Mouse (Mus musculus): ENCODE results near the gene Mllt1. TPM values are rescaled to one million over a fixed set of nuclear protein-coding genes. Genes with fewer than 3 reads are reported as not detected.

Gene Mllt1
- polyA plus RNA-seq, 1 experiment, result 134 TPM

- Histone ChIP-seq H3K36me3 (ENCODE audit: control insufficient read depth, insufficient read depth, low read length) (peaks cover 31% of the 10 kb centered on the region), H3K4me3 (ENCODE audit: control insufficient read depth, insufficient read depth, low read length) (no peak overlapping the region), H3K27ac (ENCODE audit: control insufficient read depth, insufficient read depth, low read length) (no peak overlapping the region), H3K27me3 (ENCODE audit: control insufficient read depth, insufficient read depth, low read length) (no peaks in the 10 kb centered on the region), H3K4me1 (replicated peaks; ENCODE audit: control insufficient read depth, insufficient read depth, low read length) (no peaks in the 10 kb centered on the region)
- no peak for DNase-seq
- WGBS, result 93% methylated on average over 9 of the region's 9 CpGs
- TF ChIP-seq POLR2A (IDR thresholded peaks at IDR 0.05; ENCODE audit: control insufficient read depth, extremely low read depth, insufficient read depth, low read length, poor library complexity) (no peak), CTCF (IDR thresholded peaks at IDR 0.05; ENCODE audit: borderline replicate concordance, control insufficient read depth, extremely low read depth, insufficient read depth, low read length, poor library complexity) (no peak)
Observed at GRCm38 (mm10) chr17:56895368-56895918, 39.8 kb downstream of the Mllt1 start.

DNA sequence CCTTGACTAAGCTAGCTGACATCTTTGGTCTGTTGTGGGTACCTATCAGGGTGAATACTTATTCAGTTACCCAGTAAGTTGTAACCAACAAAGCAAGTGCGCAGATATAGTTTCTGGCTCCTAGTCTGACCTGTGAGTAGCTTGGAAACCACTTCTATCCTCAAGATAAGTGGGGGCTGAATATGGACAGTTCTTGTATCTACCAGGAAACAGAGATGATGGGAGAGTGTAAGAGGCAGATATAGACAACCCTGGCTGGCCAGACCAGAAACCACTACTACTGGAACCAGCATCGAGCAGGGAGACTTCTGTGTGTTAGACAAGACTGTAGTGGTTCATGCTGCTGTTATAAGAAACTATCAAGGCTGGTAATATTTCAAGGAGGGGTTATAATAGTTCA is 45.2 kb downstream of the Mllt1 start:
- Histone ChIP-seq H3K4me1 (replicated peaks; ENCODE audit: control insufficient read depth, insufficient read depth, low read length) (peaks cover 9% of the 10 kb centered on the region), H3K36me3 (ENCODE audit: control insufficient read depth, insufficient read depth, low read length) (peaks cover 14% of the 10 kb centered on the region), H3K27ac (ENCODE audit: control insufficient read depth, insufficient read depth, low read length) (no peak overlapping the region), H3K27me3 (ENCODE audit: control insufficient read depth, insufficient read depth, low read length) (no peaks in the 10 kb centered on the region), H3K4me3 (ENCODE audit: control insufficient read depth, insufficient read depth, low read length) (no peak overlapping the region)
- TF ChIP-seq CTCF (IDR thresholded peaks at IDR 0.05; ENCODE audit: borderline replicate concordance, control insufficient read depth, extremely low read depth, insufficient read depth, low read length, poor library complexity) (no peak), POLR2A (IDR thresholded peaks at IDR 0.05; ENCODE audit: control insufficient read depth, extremely low read depth, insufficient read depth, low read length, poor library complexity) (no peak)
- WGBS, result 97% methylated on average over 2 of the region's 2 CpGs
- no peak for DNase-seq

GRCm38 (mm10) chr17:56888050-56888449 is 47.2 kb downstream of the Mllt1 start:
- TF ChIP-seq CTCF (IDR thresholded peaks at IDR 0.05; ENCODE audit: borderline replicate concordance, control insufficient read depth, extremely low read depth, insufficient read depth, low read length, poor library complexity), result no peak
- TF ChIP-seq POLR2A (IDR thresholded peaks at IDR 0.05; ENCODE audit: control insufficient read depth, extremely low read depth, insufficient read depth, low read length, poor library complexity), result no peak
- Histone ChIP-seq H3K36me3 (ENCODE audit: control insufficient read depth, insufficient read depth, low read length) (no peaks in the 10 kb centered on the region; the same call in 1 of the 2 replicates), H3K27ac (ENCODE audit: control insufficient read depth, insufficient read depth, low read length) (no peak overlapping the region), H3K4me1 (replicated peaks; ENCODE audit: control insufficient read depth, insufficient read depth, low read length) (peaks cover 16% of the 10 kb centered on the region), H3K27me3 (ENCODE audit: control insufficient read depth, insufficient read depth, low read length) (no peaks in the 10 kb centered on the region), H3K4me3 (ENCODE audit: control insufficient read depth, insufficient read depth, low read length) (no peak overlapping the region)
- WGBS, result 100% methylated on average over 2 of the region's 3 CpGs
- no peak for DNase-seq

- TF ChIP-seq POLR2A (IDR thresholded peaks at IDR 0.05; ENCODE audit: control insufficient read depth, extremely low read depth, insufficient read depth, low read length, poor library complexity), result no peak
- no peak for TF ChIP-seq CTCF (IDR thresholded peaks at IDR 0.05; ENCODE audit: borderline replicate concordance, control insufficient read depth, extremely low read depth, insufficient read depth, low read length, poor library complexity)
- Histone ChIP-seq H3K4me1 (replicated peaks; ENCODE audit: control insufficient read depth, insufficient read depth, low read length) (peaks cover 16% of the 10 kb centered on the region), H3K27ac (ENCODE audit: control insufficient read depth, insufficient read depth, low read length) (no peak overlapping the region), H3K36me3 (ENCODE audit: control insufficient read depth, insufficient read depth, low read length) (no peaks in the 10 kb centered on the region), H3K27me3 (ENCODE audit: control insufficient read depth, insufficient read depth, low read length) (no peaks in the 10 kb centered on the region), H3K4me3 (ENCODE audit: control insufficient read depth, insufficient read depth, low read length) (no peak overlapping the region)
- 35% methylated on average over 17 of the region's 17 CpGs for WGBS
- no peak for DNase-seq
Observed at GRCm38 (mm10) chr17:56884809-56885208, 50.4 kb downstream of the Mllt1 start.

- TF ChIP-seq CTCF (IDR thresholded peaks at IDR 0.05; ENCODE audit: borderline replicate concordance, control insufficient read depth, extremely low read depth, insufficient read depth, low read length, poor library complexity) (no peak), POLR2A (IDR thresholded peaks at IDR 0.05; ENCODE audit: control insufficient read depth, extremely low read depth, insufficient read depth, low read length, poor library complexity) (no peak)
- H3K4me1 ChIP-seq (replicated peaks; ENCODE audit: control insufficient read depth, insufficient read depth, low read length), result peaks cover 16% of the 10 kb centered on the region
- no peaks in the 10 kb centered on the region for H3K36me3 ChIP-seq (ENCODE audit: control insufficient read depth, insufficient read depth, low read length)
- no peak overlapping the region for H3K27ac ChIP-seq (ENCODE audit: control insufficient read depth, insufficient read depth, low read length)
- no peaks in the 10 kb centered on the region for H3K27me3 ChIP-seq (ENCODE audit: control insufficient read depth, insufficient read depth, low read length)
- no peak overlapping the region for H3K4me3 ChIP-seq (ENCODE audit: control insufficient read depth, insufficient read depth, low read length)
- DNase-seq, result no peak
- WGBS, result 76% methylated on average over 5 of the region's 5 CpGs
Observed at GRCm38 (mm10) chr17:56884331-56884730, 50.9 kb downstream of the Mllt1 start.

DNA sequence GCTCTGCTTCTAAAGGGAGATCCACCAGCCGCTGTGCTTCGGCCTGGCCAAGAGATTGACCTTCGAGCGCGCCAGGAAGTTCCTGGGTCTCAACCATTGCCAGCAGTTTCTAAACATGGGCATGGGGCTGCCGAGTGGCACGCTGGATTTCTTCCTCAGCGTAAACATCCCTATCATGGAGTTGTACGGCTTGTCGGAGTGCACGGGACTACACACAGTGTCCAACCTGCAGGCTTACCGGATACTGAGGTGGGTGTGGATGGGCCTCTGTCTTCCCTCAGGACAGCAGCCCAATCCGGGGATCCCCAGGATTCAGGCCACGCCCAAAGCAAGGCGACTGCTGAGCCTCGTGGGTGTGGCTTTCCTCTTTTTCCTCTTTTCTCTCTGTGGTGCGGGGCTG is 51.6 kb downstream of the Mllt1 start:
- no peak for DNase-seq
- TF ChIP-seq CTCF (IDR thresholded peaks at IDR 0.05; ENCODE audit: borderline replicate concordance, control insufficient read depth, extremely low read depth, insufficient read depth, low read length, poor library complexity) (no peak), POLR2A (IDR thresholded peaks at IDR 0.05; ENCODE audit: control insufficient read depth, extremely low read depth, insufficient read depth, low read length, poor library complexity) (no peak)
- Histone ChIP-seq H3K27me3 (ENCODE audit: control insufficient read depth, insufficient read depth, low read length) (no peaks in the 10 kb centered on the region), H3K4me1 (replicated peaks; ENCODE audit: control insufficient read depth, insufficient read depth, low read length) (peaks cover 16% of the 10 kb centered on the region), H3K4me3 (ENCODE audit: control insufficient read depth, insufficient read depth, low read length) (no peak overlapping the region), H3K27ac (ENCODE audit: control insufficient read depth, insufficient read depth, low read length) (no peak overlapping the region), H3K36me3 (ENCODE audit: control insufficient read depth, insufficient read depth, low read length) (no peaks in the 10 kb centered on the region)
- 49% methylated on average over 17 of the region's 17 CpGs for WGBS

- no peaks in the 10 kb centered on the region for H3K27me3 ChIP-seq (ENCODE audit: control insufficient read depth, insufficient read depth, low read length)
- no peaks in the 10 kb centered on the region for H3K36me3 ChIP-seq (ENCODE audit: control insufficient read depth, insufficient read depth, low read length)
- no peak overlapping the region for H3K4me3 ChIP-seq (ENCODE audit: control insufficient read depth, insufficient read depth, low read length)
- no peak overlapping the region for H3K27ac ChIP-seq (ENCODE audit: control insufficient read depth, insufficient read depth, low read length)
- 96% methylated on average over 19 of the region's 19 CpGs for WGBS
- TF ChIP-seq POLR2A (IDR thresholded peaks at IDR 0.05; ENCODE audit: control insufficient read depth, extremely low read depth, insufficient read depth, low read length, poor library complexity) (no peak), CTCF (IDR thresholded peaks at IDR 0.05; ENCODE audit: borderline replicate concordance, control insufficient read depth, extremely low read depth, insufficient read depth, low read length, poor library complexity) (no peak)
- H3K4me1 ChIP-seq (replicated peaks; ENCODE audit: control insufficient read depth, insufficient read depth, low read length), result peaks cover 4% of the 10 kb centered on the region
- no peak for DNase-seq
Observed at GRCm38 (mm10) chr17:56877426-56877825, 57.8 kb downstream of the Mllt1 start.
